Mouse (Mus musculus) hindbrain, embryonic 10.5 days (tissue): Measurements from ENCODE around the gene Clpb. TPM values are rescaled to one million over a fixed set of nuclear protein-coding genes. Genes with fewer than 3 reads are reported as not detected.
A peak's percentile ranks its signal among the peaks of the same experiment; 100 is the strongest.

Experiments used
- DNase-seq: peaks from one replicate; pipeline ENCODE4 v3.0.0-alpha.2; 2017; ENCODE audit warnings: low spot score
- H3K27ac ChIP-seq: fragments of 300-500 bp; sonication (generic); 2 replicates; pipeline ENCODE4 v1.5.1; 2016; ENCODE audit warnings: mild to moderate bottlenecking, moderate library complexity
- H3K27me3 ChIP-seq: fragments of 300-500 bp; sonication (generic); 2 replicates; pipeline ENCODE4 v1.6.1; 2016; ENCODE audit warnings: mild to moderate bottlenecking; ENCODE audit not compliant: poor library complexity, insufficient read depth, severe bottlenecking
- H3K36me3 ChIP-seq: fragments of 300-500 bp; sonication (generic); 2 replicates; pipeline ENCODE4 v1.6.1; 2016; ENCODE audit warnings: mild to moderate bottlenecking, moderate library complexity
- H3K4me1 ChIP-seq: fragments of 300-500 bp; sonication (generic); replicated peaks from 2 replicates; pipeline ENCODE4 v1.6.1; 2016; ENCODE audit warnings: mild to moderate bottlenecking
- H3K4me3 ChIP-seq: fragments of 300-500 bp; sonication (generic); 2 replicates; pipeline ENCODE4 v1.5.1; 2016; ENCODE audit warnings: mild to moderate bottlenecking, moderate library complexity
- H3K9me3 ChIP-seq: fragments of 300-500 bp; sonication (generic); 2 replicates; pipeline ENCODE4 v1.6.1; 2016; ENCODE audit warnings: mild to moderate bottlenecking, moderate library complexity
- WGBS: fragments of 180-500 bp; shearing (Covaris S2); methylation state at CpG from one replicate; pipeline ENCODE4 v1.1.7; 2016; 5-methylcytosine and 5-hydroxymethylcytosine counted together
- polyA plus RNA-seq: library from polyadenylated mRNA; unstranded; fragments of >200 nt; fragmentation: Nextera tagmentation; extraction: Ambion mirVana; gene quantifications from 2 replicates; pipeline ENCODE4 v1.2.1, GENCODE M21; 2016

Gene Clpb
- polyA plus RNA-seq, 1 experiment from 2014 or later: 45.0 TPM

DNA sequence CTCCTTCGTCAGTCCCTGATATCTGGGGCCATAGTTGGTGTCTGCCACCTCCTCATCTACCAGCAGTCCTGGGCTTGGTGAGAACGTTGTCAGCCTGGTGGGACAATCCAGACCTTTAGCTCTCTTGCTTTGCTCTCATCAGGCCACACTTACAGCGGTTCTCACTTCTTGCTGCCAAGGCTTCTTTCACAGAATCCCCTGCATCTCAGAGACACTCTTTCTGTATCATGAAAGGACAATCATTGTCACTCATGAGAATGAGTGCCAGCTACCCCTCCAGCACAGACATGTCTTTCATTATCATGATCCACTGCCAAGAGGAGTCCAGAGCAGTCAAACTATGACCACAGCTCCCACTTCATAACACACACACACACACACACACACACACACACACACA, 19.6 kb upstream of the Clpb start:
- Histone ChIP-seq H3K36me3 (no peaks in the 10 kb centered on the region), H3K9me3 (no peaks in the 10 kb centered on the region), H3K4me3 (no peak overlapping the region), H3K27me3 (no peaks in the 10 kb centered on the region), H3K4me1 (no peaks in the 10 kb centered on the region), H3K27ac (no peak overlapping the region)
- DNase-seq: no peak
- WGBS: 86% methylated on average over 3 of the region's 3 CpGs

DNA sequence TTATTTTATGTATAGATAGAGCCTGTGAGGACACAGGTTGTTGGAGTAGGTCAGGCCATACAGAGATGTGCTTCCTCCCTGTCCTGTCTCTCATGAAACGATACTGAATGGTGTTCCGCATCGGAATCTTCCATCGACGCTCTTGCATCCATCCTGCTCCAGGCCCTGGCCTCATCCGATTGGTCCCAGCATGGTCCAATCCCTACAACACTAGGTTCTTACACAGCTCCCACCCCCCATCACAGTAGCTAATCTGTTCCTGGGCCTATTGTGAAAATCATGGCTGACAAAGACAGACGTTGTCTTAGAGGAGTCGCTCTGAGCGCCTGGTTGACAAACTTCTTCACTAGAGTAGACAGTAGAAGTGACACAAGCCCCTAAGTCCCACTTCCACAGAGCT, 13.7 kb upstream of the Clpb start:
- H3K4me3 ChIP-seq: no peak overlapping the region
- H3K36me3 ChIP-seq: no peaks in the 10 kb centered on the region
- H3K4me1 ChIP-seq: no peaks in the 10 kb centered on the region
- DNase-seq: no peak
- H3K9me3 ChIP-seq: no peaks in the 10 kb centered on the region
- H3K27ac ChIP-seq: no peak overlapping the region
- H3K27me3 ChIP-seq: no peaks in the 10 kb centered on the region
- 85% methylated on average over 9 of the region's 9 CpGs for WGBS

DNA sequence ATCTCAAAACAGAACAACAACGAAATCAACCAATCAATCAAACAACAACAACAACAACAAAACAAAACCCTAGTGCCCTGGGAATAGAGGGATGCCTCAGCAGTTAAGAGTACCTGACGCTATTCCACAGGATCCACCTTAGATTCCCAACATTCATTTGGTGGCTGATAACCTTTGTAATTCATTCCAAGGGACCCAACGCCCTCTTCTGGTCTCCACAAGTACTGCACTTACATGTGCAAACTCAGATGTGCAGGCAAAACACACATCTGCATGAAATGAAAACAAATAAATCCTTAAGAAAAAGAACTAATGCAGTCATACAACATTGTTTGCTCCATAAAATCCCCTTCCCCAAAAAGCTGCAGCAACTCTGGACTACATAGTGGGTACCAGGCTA, 12.9 kb upstream of the Clpb start:
- WGBS: 30% methylated on average over 3 of the region's 3 CpGs

DNA sequence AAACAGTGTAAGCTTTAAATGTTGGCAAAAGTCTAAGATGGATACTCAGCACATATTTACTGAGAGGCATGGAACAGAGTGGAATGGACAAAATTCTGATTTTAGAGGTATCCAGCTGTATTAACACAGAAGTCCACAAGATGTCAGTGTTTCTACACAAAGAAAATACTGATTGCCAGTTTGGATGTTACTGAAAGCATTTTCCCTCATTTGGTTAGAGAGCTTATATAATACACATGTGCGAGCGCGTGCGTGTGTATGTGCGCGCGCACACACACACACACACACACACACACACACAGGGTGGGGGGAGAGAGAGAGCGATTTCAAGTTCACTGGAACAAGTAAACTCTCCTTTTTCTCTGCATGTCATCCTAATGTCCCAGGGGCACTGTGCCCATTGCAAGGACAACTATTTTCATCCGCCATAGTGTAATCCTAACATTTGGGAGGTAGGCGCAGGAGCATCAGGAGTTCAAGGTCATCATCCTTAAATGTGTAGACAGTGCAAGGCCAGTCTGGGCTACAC, 9.7 kb upstream of the Clpb start:
- Histone ChIP-seq H3K36me3 (no peaks in the 10 kb centered on the region), H3K9me3 (no peaks in the 10 kb centered on the region), H3K4me1 (no peaks in the 10 kb centered on the region), H3K27me3 (no peaks in the 10 kb centered on the region), H3K4me3 (no peak overlapping the region), H3K27ac (no peak overlapping the region)
- peak; percentile 20 for DNase-seq
- WGBS: 66% methylated on average over 10 of the region's 10 CpGs

More for the DNA sequence above, 12.9 kb upstream of the Clpb start:
- Histone ChIP-seq H3K4me3 (no peak overlapping the region), H3K9me3 (no peaks in the 10 kb centered on the region), H3K27ac (no peak overlapping the region), H3K36me3 (no peaks in the 10 kb centered on the region), H3K4me1 (no peaks in the 10 kb centered on the region), H3K27me3 (no peaks in the 10 kb centered on the region)
- no peak for DNase-seq

DNA sequence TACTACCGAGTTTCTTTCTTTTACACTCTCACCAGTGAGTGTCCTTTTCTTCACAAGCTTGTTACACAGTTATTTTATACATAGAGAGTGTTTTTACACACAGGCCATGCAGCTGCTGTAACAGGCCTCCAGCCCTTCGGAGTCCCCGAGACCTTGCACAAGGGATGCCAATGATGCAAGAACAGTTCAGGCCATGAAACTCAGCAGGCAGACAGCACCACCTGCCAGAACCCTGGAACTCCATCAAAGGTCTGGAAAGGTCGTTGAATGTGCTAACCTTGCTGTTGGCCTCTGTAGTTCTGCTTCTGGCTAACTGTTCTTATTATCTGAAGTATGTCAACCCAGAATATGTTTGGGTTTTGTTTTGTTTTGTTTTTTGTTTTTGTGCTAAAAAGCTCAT, 8.5 kb upstream of the Clpb start:
- WGBS: 70% methylated on average over 4 of the region's 4 CpGs

DNA sequence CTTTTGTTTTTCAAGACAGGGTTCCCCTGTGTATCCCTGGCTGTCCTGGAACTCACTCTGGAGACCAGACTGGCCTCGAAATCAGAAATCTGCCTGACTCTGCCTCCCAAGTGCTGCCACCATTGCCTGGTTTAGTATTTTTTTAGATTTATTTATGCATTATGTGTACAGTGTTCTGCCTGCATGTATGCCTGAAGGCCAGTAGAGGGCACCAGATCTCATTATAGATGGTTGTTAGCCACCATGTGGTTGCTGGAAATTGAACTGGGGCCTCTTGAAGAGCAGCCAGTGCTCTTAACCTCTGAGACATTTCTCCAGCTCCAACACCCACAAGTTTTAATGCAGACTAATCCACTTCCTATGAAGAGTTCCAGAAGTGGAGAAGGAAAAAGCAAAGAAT, 1.4 kb upstream of the Clpb start:
- Histone ChIP-seq H3K4me1 (peaks cover 27% of the 10 kb centered on the region), H3K9me3 (no peaks in the 10 kb centered on the region), H3K27ac (no peak overlapping the region), H3K4me3 (no peak overlapping the region), H3K36me3 (no peaks in the 10 kb centered on the region; the same call in 1 of the 2 replicates), H3K27me3 (no peaks in the 10 kb centered on the region)
- 82% methylated on average over 1 of the region's 1 CpGs for WGBS
- no peak for DNase-seq

More for the DNA sequence above, 8.5 kb upstream of the Clpb start:
- Histone ChIP-seq H3K36me3 (no peaks in the 10 kb centered on the region), H3K27me3 (no peaks in the 10 kb centered on the region), H3K9me3 (no peaks in the 10 kb centered on the region), H3K4me1 (no peaks in the 10 kb centered on the region), H3K4me3 (no peak overlapping the region), H3K27ac (no peak overlapping the region)
- no peak for DNase-seq

DNA sequence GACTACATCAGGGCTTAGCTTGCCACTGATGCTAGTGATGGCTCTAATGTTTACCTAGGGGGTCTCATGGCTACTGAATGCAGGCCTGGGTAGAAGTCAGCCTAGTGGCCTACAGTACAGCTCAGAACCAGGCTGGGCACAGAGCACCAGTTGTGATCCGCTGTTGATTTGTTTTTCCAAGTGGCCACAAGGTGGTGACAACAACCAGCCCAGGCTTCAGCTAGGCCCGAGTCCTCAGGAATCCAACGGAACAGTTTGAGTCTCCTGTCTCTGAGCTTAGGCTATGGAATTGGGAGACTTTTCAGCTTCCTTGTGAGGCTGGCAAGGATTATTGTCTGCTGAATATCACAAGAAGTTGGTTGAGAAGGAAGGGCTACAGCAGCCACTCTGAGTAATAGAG, 3.1 kb downstream of the Clpb start:
- Histone ChIP-seq H3K4me3 (no peak overlapping the region), H3K36me3 (peaks cover 9% of the 10 kb centered on the region), H3K27ac (no peak overlapping the region; the same call in 1 of the 2 replicates), H3K4me1 (peaks cover 27% of the 10 kb centered on the region), H3K9me3 (no peaks in the 10 kb centered on the region), H3K27me3 (no peaks in the 10 kb centered on the region)
- peak; percentile 55 for DNase-seq
- 8% methylated on average over 3 of the region's 3 CpGs for WGBS

DNA sequence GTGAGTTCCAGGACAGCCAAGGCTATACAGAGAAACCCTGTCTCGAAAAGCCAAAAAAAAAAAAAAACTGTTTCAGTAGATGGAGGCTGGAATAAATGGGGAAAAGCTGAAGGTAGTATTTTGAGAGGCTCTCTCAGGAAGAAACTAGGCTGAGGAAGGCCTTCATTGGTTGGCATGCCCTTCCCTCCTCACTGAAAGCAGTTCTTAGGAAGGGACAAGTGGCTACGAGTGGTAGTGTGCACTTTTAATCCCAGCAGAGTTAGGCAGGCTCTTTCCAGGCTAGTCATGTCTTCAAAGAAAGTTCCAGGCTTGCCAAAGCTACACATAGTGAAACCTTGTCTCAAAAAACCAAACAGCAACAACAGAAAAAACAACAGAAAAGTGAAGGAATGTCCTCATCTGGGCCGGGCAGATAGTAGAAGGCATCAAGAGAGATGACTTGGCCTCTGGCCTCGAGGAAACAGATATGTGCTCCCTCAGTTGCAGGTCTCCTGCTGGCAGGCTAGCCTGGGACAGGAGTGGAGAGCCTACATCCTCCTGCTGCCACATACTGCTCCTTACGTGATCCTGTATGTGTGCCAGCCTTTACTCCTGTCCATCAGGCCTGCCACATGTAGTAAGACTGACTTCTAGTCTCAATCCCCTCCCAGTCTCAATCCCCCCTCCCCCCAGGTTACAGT, 8.3 kb downstream of the Clpb start:
- no peak for DNase-seq
- Histone ChIP-seq H3K4me3 (no peak overlapping the region), H3K27me3 (no peaks in the 10 kb centered on the region), H3K36me3 (peaks cover 9% of the 10 kb centered on the region), H3K27ac (no peak overlapping the region), H3K9me3 (no peaks in the 10 kb centered on the region), H3K4me1 (peaks cover 34% of the 10 kb centered on the region)
- 81% methylated on average over 5 of the region's 5 CpGs for WGBS

DNA sequence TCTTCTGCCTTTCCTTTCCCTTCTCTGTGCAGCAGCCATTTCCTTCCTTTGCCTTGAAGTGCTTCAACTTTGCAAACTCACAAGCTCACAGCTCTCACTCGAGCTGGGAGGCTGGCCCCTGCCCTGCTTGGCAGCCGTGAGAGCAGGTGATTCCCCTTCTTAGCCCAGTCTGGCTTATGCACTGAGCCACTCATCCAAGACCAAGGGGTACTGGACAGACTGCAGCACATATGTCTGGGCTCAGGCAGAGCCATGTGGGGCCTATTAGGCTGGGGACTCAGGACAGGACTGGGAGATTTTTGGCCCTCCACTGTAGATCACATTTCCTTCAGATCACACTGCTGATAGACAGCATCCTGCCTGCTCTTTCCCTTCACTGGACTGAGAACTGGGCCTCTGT, 10.1 kb downstream of the Clpb start:
- 0 out of 2 replicates have a peak overlapping the region, but pooled peaks have one; percentile 37 for H3K27ac ChIP-seq
- peaks cover 49% of the 10 kb centered on the region for H3K4me1 ChIP-seq

DNA sequence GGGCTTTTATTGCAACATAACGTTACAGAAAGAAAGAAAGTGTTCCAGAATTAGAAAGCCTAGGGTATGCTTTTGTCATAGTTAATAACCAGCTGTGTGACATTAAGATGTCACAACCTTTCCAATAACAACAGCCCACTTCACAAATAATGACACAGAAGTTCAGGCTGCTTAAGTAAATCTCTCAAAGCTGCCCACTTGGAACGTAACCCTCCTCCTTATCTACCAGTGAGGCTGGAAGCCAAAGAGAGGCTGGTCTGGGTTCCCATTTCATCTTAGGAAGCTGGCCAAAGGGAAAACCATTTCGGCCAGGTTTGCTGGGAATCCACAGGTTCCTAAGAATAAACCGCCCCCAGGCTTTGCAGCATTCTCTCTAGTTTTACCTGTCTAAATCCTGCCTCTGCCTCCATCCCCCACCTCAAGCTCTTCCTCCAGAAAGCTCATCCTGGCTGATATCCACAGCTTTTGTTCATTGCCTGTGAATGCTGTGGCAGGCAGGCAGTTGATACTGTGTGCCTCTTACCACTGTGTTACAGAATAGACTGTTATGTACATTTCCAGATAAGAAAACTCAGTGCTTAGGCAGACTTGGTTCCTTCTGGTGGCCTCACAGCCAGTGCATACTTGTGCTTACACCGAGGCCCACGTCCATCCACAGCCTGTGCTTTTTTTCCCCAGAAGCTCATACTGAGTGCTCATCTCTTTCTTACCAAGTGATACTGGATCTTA, 12.8 kb downstream of the Clpb start:
- no peak for DNase-seq
- H3K4me3 ChIP-seq: no peak overlapping the region
- WGBS: 30% methylated on average over 6 of the region's 6 CpGs

More for the DNA sequence above, 10.1 kb downstream of the Clpb start:
- peaks cover 9% of the 10 kb centered on the region; the same call in 1 of the 2 replicates for H3K36me3 ChIP-seq
- no peaks in the 10 kb centered on the region for H3K27me3 ChIP-seq
- no peak for DNase-seq
- 32% methylated on average over 2 of the region's 2 CpGs for WGBS
- no peaks in the 10 kb centered on the region for H3K9me3 ChIP-seq
- H3K4me3 ChIP-seq: no peak overlapping the region

DNA sequence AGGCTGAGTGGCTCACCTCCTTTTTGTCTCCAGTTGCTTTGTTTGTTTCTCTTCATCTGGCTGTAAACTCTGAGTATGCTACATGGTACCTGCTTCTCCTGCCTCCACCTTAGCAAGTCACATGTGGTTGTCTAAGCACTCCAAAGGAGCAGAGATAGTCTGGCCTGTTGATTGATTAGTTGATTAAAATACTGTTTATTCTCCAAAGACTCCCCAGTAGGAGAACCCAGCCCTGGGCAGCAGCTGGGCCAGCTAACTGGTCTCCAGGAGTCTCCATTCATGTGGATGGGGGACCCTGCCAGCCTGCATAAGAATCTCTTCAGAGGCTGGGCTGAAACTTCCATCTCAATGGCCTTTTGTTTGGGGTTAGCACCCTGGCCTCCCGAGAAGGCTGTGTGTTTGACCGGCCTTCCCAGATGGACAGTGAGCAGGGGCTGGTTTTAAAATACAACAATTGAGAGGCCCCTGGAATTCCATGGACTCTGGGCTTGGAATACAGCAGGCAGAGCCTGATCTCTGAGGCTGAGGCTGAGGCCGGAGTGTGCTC, 13.4 kb downstream of the Clpb start:
- Histone ChIP-seq H3K9me3 (no peaks in the 10 kb centered on the region), H3K27me3 (no peaks in the 10 kb centered on the region), H3K36me3 (no peaks in the 10 kb centered on the region), H3K4me3 (peak overlapping the region; percentile 20; the same call in 1 of the 2 replicates), H3K4me1 (peaks cover 70% of the 10 kb centered on the region), H3K27ac (peak overlapping the region; percentile 85)
- peak; percentile 72 for DNase-seq
- WGBS: 15% methylated on average over 3 of the region's 3 CpGs

More for the DNA sequence above, 12.8 kb downstream of the Clpb start:
- Histone ChIP-seq H3K27ac (peak overlapping the region; percentile 85), H3K4me1 (peaks cover 63% of the 10 kb centered on the region), H3K36me3 (0 out of 2 replicates have a peak, but pooled peaks cover under 1% of the 10 kb centered on the region), H3K27me3 (no peaks in the 10 kb centered on the region), H3K9me3 (no peaks in the 10 kb centered on the region)

DNA sequence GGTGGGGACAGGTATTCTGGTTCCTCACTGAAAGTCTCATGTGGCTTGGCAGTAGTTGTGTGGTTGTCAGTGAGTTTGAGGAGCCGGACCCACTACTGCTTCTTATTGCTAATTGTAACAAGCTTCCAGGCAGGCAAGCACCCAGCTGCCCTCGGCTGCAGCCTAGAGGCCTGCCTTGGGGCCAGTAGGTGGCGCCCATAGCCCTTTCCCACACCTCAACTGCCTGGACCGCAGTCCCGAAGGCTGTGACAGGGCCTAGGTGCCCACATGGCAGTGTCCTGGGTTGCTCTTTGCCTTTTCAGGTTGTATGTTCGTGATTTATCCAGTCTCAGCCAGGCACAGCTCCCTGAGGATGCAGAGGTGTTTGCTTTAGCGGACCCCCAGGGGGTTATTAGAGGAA, 16.2 kb downstream of the Clpb start:
- H3K36me3 ChIP-seq: no peaks in the 10 kb centered on the region
- peak overlapping the region; percentile 46 for H3K27ac ChIP-seq
- DNase-seq: peak; percentile 74
- no peaks in the 10 kb centered on the region for H3K27me3 ChIP-seq
- peaks cover 85% of the 10 kb centered on the region for H3K4me1 ChIP-seq
- H3K9me3 ChIP-seq: no peaks in the 10 kb centered on the region
- no peak overlapping the region for H3K4me3 ChIP-seq
- 12% methylated on average over 7 of the region's 7 CpGs for WGBS

DNA sequence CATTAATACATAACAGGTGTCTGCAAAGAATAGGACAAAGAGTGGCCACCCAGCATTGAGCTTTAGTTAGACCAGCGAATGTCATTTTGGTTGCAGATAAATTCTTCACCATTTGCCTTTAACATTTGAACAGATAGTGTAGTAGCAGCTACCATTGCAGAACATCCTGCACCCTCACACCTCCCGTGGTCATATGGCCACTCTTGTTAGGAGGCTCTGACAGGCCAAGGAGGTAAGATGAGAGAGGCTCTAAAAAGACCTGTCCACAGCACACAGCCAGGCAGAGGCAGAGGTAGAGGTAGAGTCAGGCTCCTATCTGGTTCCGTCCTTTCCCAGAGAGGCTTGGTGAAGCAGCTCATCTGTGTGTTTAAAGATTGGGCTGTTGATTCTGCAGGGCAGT, 17.5 kb downstream of the Clpb start:
- 72% methylated on average over 3 of the region's 3 CpGs for WGBS
- Histone ChIP-seq H3K27ac (no peak overlapping the region), H3K4me3 (no peak overlapping the region), H3K27me3 (no peaks in the 10 kb centered on the region), H3K9me3 (no peaks in the 10 kb centered on the region), H3K4me1 (peaks cover 75% of the 10 kb centered on the region), H3K36me3 (no peaks in the 10 kb centered on the region)
- DNase-seq: no peak
